Mouse (Mus musculus) liver, embryonic 14.5 days (tissue): Measurements from ENCODE around the gene Gm43951. TPM values are rescaled to one million over a fixed set of nuclear protein-coding genes. Genes with fewer than 3 reads are reported as not detected.

Experiments
- ATAC-seq: fragments of 200-750 bp; cut with Nextera tagmentation; 2 replicates; pipeline ENCODE4 v1.8.0; 2017; ENCODE audit warnings: moderate number of reproducible peaks, mild to moderate bottlenecking, moderate library complexity; ENCODE audit not compliant: insufficient read depth
- DNase-seq, 3 experiments: peaks; one replicate each; pipeline ENCODE4 v3.0.0-alpha.2; 2012 to 2013; ENCODE audit warnings: low read depth in 3 of 3, low spot score in 3 of 3
- H3K27ac ChIP-seq: fragments of 300-500 bp; sonication (generic); 2 replicates; pipeline ENCODE4 v1.5.1; 2014; ENCODE audit warnings: moderate library complexity, mild to moderate bottlenecking, control low read depth, inconsistent platforms
- H3K27me3 ChIP-seq: fragments of 300-500 bp; sonication (generic); 2 replicates; pipeline ENCODE4 v1.6.1; 2014; ENCODE audit warnings: mild to moderate bottlenecking, low read length, moderate library complexity; ENCODE audit not compliant: control insufficient read depth, insufficient read depth
- H3K36me3 ChIP-seq: fragments of 300-500 bp; sonication (generic); replicated peaks from 2 replicates; pipeline ENCODE4 v1.6.1; 2014; ENCODE audit warnings: low read depth; ENCODE audit not compliant: control insufficient read depth, insufficient read depth
- H3K4me1 ChIP-seq, 2 experiments: fragments of 200-500 bp in 1 of 2; fragments of 300-500 bp in 1 of 2; sonication (generic) in 1 of 2; replicated peaks; 2 replicates each; pipeline ENCODE4 v1.6.1; 2012 to 2014; ENCODE audit warnings: antibody characterized with exemption in 1 of 2, inconsistent platforms in 1 of 2, low read length in 1 of 2; ENCODE audit not compliant: control insufficient read depth in 2 of 2, insufficient read depth in 2 of 2
- H3K4me2 ChIP-seq: fragments of 300-500 bp; sonication (generic); 2 replicates; pipeline ENCODE4 v1.6.1; 2014; ENCODE audit warnings: low read depth, mild to moderate bottlenecking, control low read depth, moderate library complexity
- H3K4me3 ChIP-seq, 2 experiments: fragments of 200-500 bp in 1 of 2; fragments of 300-500 bp in 1 of 2; sonication (generic) in 1 of 2; 2 replicates each; pipeline ENCODE4 v1.5.1; 2012 to 2014; ENCODE audit warnings: low read depth in 2 of 2, low read length in 2 of 2, mild to moderate bottlenecking in 2 of 2, control low read depth in 1 of 2, inconsistent platforms in 1 of 2, moderate library complexity in 1 of 2; ENCODE audit not compliant: insufficient read depth in 1 of 2
- H3K9ac ChIP-seq: fragments of 300-500 bp; sonication (generic); replicated peaks from 2 replicates; pipeline ENCODE4 v1.6.1; 2014; ENCODE audit warnings: mild to moderate bottlenecking, control low read depth, moderate library complexity
- H3K9me3 ChIP-seq: fragments of 300-500 bp; sonication (generic); 2 replicates; pipeline ENCODE4 v1.6.1; 2016; ENCODE audit warnings: low read length, mixed read lengths; ENCODE audit not compliant: control insufficient read depth
- CTCF ChIP-seq: IDR thresholded peaks from 2 replicates; pipeline ENCODE4 v1.5.1; 2016; ENCODE audit warnings: antibody characterized with exemption, low read depth, control low read depth
- EP300 ChIP-seq: IDR thresholded peaks from 2 replicates; pipeline ENCODE4 v1.6.1; 2016; ENCODE audit warnings: antibody characterized with exemption, low read depth
- WGBS: fragments of 180-500 bp; shearing (Covaris S2); extraction: QIAGEN DNeasy Blood & Tissue Kit; methylation state at CpG from one replicate; pipeline ENCODE4 v1.1.7; 2014; ENCODE audit not compliant: insufficient replicate concordance; 5-methylcytosine and 5-hydroxymethylcytosine counted together
- polyA plus RNA-seq, 2 experiments: library from polyadenylated mRNA; depleted of rRNA in 1 of 2; stranded (reverse) in 1 of 2; unstranded in 1 of 2; fragments of >200 nt; fragmentation: Nextera tagmentation in 1 of 2; extraction: Ambion mirVana in 1 of 2; gene quantifications; 2 replicates each; pipeline versions ENCODE4 v1.2.1 to v1.2.3; 2012 to 2014

Gene Gm43951
- polyA plus RNA-seq, 2 experiments: 0.09 TPM; not detected in 1

GRCm38 (mm10) chr11:72207204-72207833, 679 bp upstream of the Gm43951 start, which contains the start of the genes 4933427D14Rik and Txndc17:
4933427D14Rik (minus strand) TSS chr11:72207459.
Txndc17 (plus strand) TSS chr11:72207547.
- Histone ChIP-seq H3K4me1 (peaks cover 5 to 10% of the 10 kb centered on the region in 2 experiments; a peak in 3 of 4 replicates), H3K9ac (peak within 1 kb of the TSS; percentile 60), H3K27ac (peak within 1 kb of the TSS; percentile 23; the same call in 1 of the 2 replicates), H3K36me3 (peaks cover 3% of the 10 kb centered on the region), H3K27me3 (no peaks in the 10 kb centered on the region), H3K4me3 (peak within 1 kb of the TSS; percentile 92 to 95), H3K4me2 (peak within 1 kb of the TSS; percentile 96), H3K9me3 (no peaks in the 10 kb centered on the region)
- DNase-seq: peak; percentile 66 to 69 (median 67)
- under 1% methylated on average over 42 of the region's 42 CpGs for WGBS
- peak; percentile 91 for ATAC-seq
- TF ChIP-seq EP300: no peak

- Histone ChIP-seq H3K27me3 (no peaks in the 10 kb centered on the region), H3K9ac (no peak overlapping the region), H3K4me2 (no peak overlapping the region), H3K4me3 (no peak overlapping the region), H3K27ac (no peak overlapping the region), H3K9me3 (no peaks in the 10 kb centered on the region), H3K4me1 (peaks cover 5 to 10% of the 10 kb centered on the region in 2 experiments; a peak in 3 of 4 replicates), H3K36me3 (no peaks in the 10 kb centered on the region)
- 77% methylated on average over 6 of the region's 6 CpGs for WGBS
- no peak for ATAC-seq
- no peak for TF ChIP-seq CTCF
- TF ChIP-seq EP300: no peak
- no peak for DNase-seq
Observed at GRCm38 (mm10) chr11:72205256-72205655, 1.4 kb downstream of the Gm43951 start.

GRCm38 (mm10) chr11:72203440-72203839, 3.2 kb downstream of the Gm43951 start:
- Histone ChIP-seq H3K4me3 (no peak overlapping the region), H3K27ac (no peak overlapping the region), H3K36me3 (peaks cover under 1% of the 10 kb centered on the region; the same call in 1 of the 2 replicates), H3K9ac (no peak overlapping the region), H3K4me2 (no peak overlapping the region), H3K9me3 (no peaks in the 10 kb centered on the region), H3K4me1 (peaks cover 5 to 10% of the 10 kb centered on the region in 2 experiments; a peak in 3 of 4 replicates), H3K27me3 (no peaks in the 10 kb centered on the region)
- no peak for ATAC-seq
- no peak for DNase-seq
- 59% methylated on average over 1 of the region's 1 CpGs for WGBS
- TF ChIP-seq CTCF (no peak), EP300 (no peak)

- Histone ChIP-seq H3K27ac (no peak overlapping the region), H3K4me1 (no peaks in the 10 kb centered on the region), H3K36me3 (peaks cover 2% of the 10 kb centered on the region; the same call in 1 of the 2 replicates), H3K4me3 (no peak overlapping the region), H3K4me2 (no peak overlapping the region), H3K9me3 (no peaks in the 10 kb centered on the region), H3K27me3 (no peaks in the 10 kb centered on the region), H3K9ac (no peak overlapping the region)
- DNase-seq (no peak), ATAC-seq (no peak)
- TF ChIP-seq CTCF (no peak), EP300 (no peak)
- WGBS: 78% methylated on average over 8 of the region's 8 CpGs
Observed at GRCm38 (mm10) chr11:72196506-72196905, 10.1 kb downstream of the Gm43951 start.

GRCm38 (mm10) chr11:72194259-72194658, 12.4 kb downstream of the Gm43951 start:
- H3K9ac ChIP-seq: no peak overlapping the region
- DNase-seq: no peak
- 70% methylated on average over 2 of the region's 2 CpGs for WGBS
- H3K36me3 ChIP-seq: peaks cover 2% of the 10 kb centered on the region; the same call in 1 of the 2 replicates
- no peaks in the 10 kb centered on the region for H3K27me3 ChIP-seq
- no peak overlapping the region for H3K4me2 ChIP-seq
- ATAC-seq: no peak
- H3K4me1 ChIP-seq: no peaks in the 10 kb centered on the region
- no peaks in the 10 kb centered on the region for H3K9me3 ChIP-seq
- H3K27ac ChIP-seq: no peak overlapping the region
- TF ChIP-seq CTCF (no peak), EP300 (no peak)
- no peak overlapping the region for H3K4me3 ChIP-seq
